Mouse (Mus musculus) urinary bladder, postnatal 0 days (tissue): ENCODE data around the gene Cul9. TPM values are rescaled to one million over a fixed set of nuclear protein-coding genes. Genes with fewer than 3 reads are reported as not detected.

Experiments
- microRNA-seq: library from miRNA; unstranded; fragments of <30 nt; microRNA quantifications from one replicate; pipeline ENCODE4, GENCODE M21; 2016
- polyA plus RNA-seq: library from polyadenylated mRNA; unstranded; fragments of >200 nt; fragmentation: Nextera tagmentation; extraction: Ambion mirVana; gene quantifications from 2 replicates; pipeline ENCODE4 v1.2.1, GENCODE M21; 2015

Gene Cul9
- polyA plus RNA-seq = 3.2 and 4.5 TPM in 2 replicates

GRCm38 (mm10) chr17:46545813-46546564 lies at the start of gene Cul9:
Gene Cul9 (minus strand): TSS chr17:46546388.

GRCm38 (mm10) chr17:46555673-46556583 lies 9.7 kb upstream of the Cul9 start, which contains the start of gene Srf:
Gene Srf (minus strand): TSS chr17:46556175.

GRCm38 (mm10) chr17:46496623-46497434 lies 49.4 kb downstream of the Cul9 start, which contains the start of gene Dnph1:
Gene Dnph1 (plus strand): TSS chr17:46496711.

GRCm38 (mm10) chr17:46487431-46487830 lies 58.8 kb downstream of the Cul9 start, which contains the start of gene Ttbk1:
Gene Ttbk1 (minus strand): TSS chr17:46487675.

Small RNA genes within 50 kb of the gene (microRNA-seq; reads per million reads assigned to microRNA genes)
- gene Mir6976 = 1.9 reads per million

Other genes starting within 250 kb of the Cul9 start
- gene Dlk2, start 249.0 kb downstream of the Cul9 start, polyA plus RNA-seq = 15.5 and 16.6 TPM in 2 replicates
- gene Abcc10, start 218.0 kb downstream of the Cul9 start, polyA plus RNA-seq = 3.4 and 4.0 TPM in 2 replicates
- 5.7 and 6.6 TPM in 2 replicates for gene Zfp318, start 162.7 kb downstream of the Cul9 start, polyA plus RNA-seq
- not detected in 2 replicates for gene Crip3, start 117.5 kb downstream of the Cul9 start, polyA plus RNA-seq
- gene Slc22a7, start 107.9 kb downstream of the Cul9 start, polyA plus RNA-seq = not detected in 2 replicates
- gene Ttbk1, start 58.7 kb downstream of the Cul9 start, polyA plus RNA-seq = 0.02 TPM in 2 replicates
- 17.5 and 18.0 TPM in 2 replicates for gene Dnph1, start 49.7 kb downstream of the Cul9 start, polyA plus RNA-seq
- gene Srf, start 9.8 kb upstream of the Cul9 start, polyA plus RNA-seq = 7.7 and 8.4 TPM in 2 replicates
- 26.9 and 28.3 TPM in 2 replicates for gene Ptk7, start 83.1 kb upstream of the Cul9 start, polyA plus RNA-seq
- 14.2 and 15.2 TPM in 2 replicates for gene Klc4, start 99.6 kb upstream of the Cul9 start, polyA plus RNA-seq
- gene Mrpl2, start 99.8 kb upstream of the Cul9 start, polyA plus RNA-seq = 76.6 and 80.1 TPM in 2 replicates
- 17.8 and 18.7 TPM in 2 replicates for gene Cul7, start 103.9 kb upstream of the Cul9 start, polyA plus RNA-seq
- gene Rrp36, start 128.0 kb upstream of the Cul9 start, polyA plus RNA-seq = 39.3 and 42.2 TPM in 2 replicates
- gene Mea1, start 132.4 kb upstream of the Cul9 start, polyA plus RNA-seq = 99.7 and 109 TPM in 2 replicates
- 70.2 and 74.5 TPM in 2 replicates for gene Klhdc3, start 134.5 kb upstream of the Cul9 start, polyA plus RNA-seq
- 27.8 and 31.4 TPM in 2 replicates for gene Ppp2r5d, start 158.7 kb upstream of the Cul9 start, polyA plus RNA-seq
- 8.9 and 11.1 TPM in 2 replicates for gene Pex6, start 165.1 kb upstream of the Cul9 start, polyA plus RNA-seq
- gene Gnmt, start 182.8 kb upstream of the Cul9 start, polyA plus RNA-seq = 2.0 and 2.2 TPM in 2 replicates
- gene Cnpy3, start 205.8 kb upstream of the Cul9 start, polyA plus RNA-seq = 37.6 and 38.0 TPM in 2 replicates
- 0.13 TPM in 1 of 2 replicates, not detected in the other for gene Ptcra, start 217.3 kb upstream of the Cul9 start, polyA plus RNA-seq
- gene 2310039H08Rik, start 226.2 kb upstream of the Cul9 start, polyA plus RNA-seq = 90.4 and 99.9 TPM in 2 replicates
- gene Rpl7l1, start 236.3 kb upstream of the Cul9 start, polyA plus RNA-seq = 74.4 and 94.0 TPM in 2 replicates